Mouse (Mus musculus): ENCODE results near the gene Nell1.

DNA sequence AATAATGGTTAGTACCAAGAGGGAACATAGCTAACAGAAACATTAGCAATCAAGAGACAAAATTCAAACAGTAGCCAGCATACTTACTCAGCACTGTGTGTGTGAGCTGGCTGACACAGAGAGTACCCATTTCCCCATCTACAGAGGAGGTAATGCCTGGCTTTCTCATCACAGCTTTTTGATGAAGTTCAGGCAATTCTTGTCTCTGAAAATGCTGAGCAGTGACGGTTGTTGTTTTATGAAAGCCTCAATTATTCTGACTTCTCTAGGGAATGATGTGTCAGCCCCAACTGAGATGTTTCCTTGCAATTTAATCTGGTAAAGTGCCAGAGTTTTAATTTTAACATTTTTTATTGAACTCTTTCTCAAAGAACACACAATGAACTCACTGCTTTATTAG, 700.8 kb downstream of the Nell1 start:
- TF ChIP-seq POLR2A (IDR thresholded peaks at IDR 0.05; ENCODE audit: insufficient read depth, low read length): no peak
- TF ChIP-seq CTCF (IDR thresholded peaks at IDR 0.05; ENCODE audit: low read depth, low read length): no peak
- no peak for TF ChIP-seq EP300 (IDR thresholded peaks at IDR 0.05; ENCODE audit: insufficient read depth, low read depth, low read length)
